Mouse (Mus musculus) gastrocnemius, adult 2 months (tissue): ENCODE measurements around the gene Ccdc167. TPM values are rescaled to one million over a fixed set of nuclear protein-coding genes. Genes with fewer than 3 reads are reported as not detected.

Source experiments
- DNase-seq: peaks from one replicate; pipeline ENCODE4 v3.0.0; 2022
- H3K27ac ChIP-seq: fragments of 200-600 bp; 2 replicates; pipeline ENCODE4 v1.8.1; 2022; ENCODE audit warnings: mild to moderate bottlenecking
- H3K4me3 ChIP-seq: fragments of 200-600 bp; 2 replicates; pipeline ENCODE4 v1.8.1; 2022; ENCODE audit warnings: mild to moderate bottlenecking, moderate library complexity
- CTCF ChIP-seq: fragments of 200-600 bp; IDR thresholded peaks from 2 replicates; pipeline ENCODE4 v1.8.1; 2022; ENCODE audit warnings: antibody characterized with exemption, mild to moderate bottlenecking, moderate library complexity
- intact Hi-C: fragments of 180-260 bp; cut with DNase I; formaldehyde crosslinking; loops from one replicate; pipeline ENCODE4 v1.15.1; 2025
- long read RNA-seq, 2 experiments: library from polyadenylated mRNA; stranded (forward); transcript quantifications; one replicate each; pipeline ENCODE4 v2.0.0; 2021
- total RNA-seq, 2 experiments: library from RNA; stranded (reverse); gene quantifications; 2 replicates each; pipeline ENCODE4 v1.2.3; 2021

Ccdc167 gene
- 1 to 10 TPM; 6.3 to 7.8 TPM for total RNA-seq
- long read RNA-seq, experiment 1, full-length matches to known transcripts, result 12 of 17 reads
- long read RNA-seq, experiment 1, partial matches to known transcripts, result 0 of 17 reads
- long read RNA-seq, experiment 1, other reads (novel, unspliced or antisense), result 5 of 17 reads
- long read RNA-seq, experiment 2, full-length matches to known transcripts, result 5 of 8 reads
- long read RNA-seq, experiment 2, partial matches to known transcripts, result 0 of 8 reads
- long read RNA-seq, experiment 2, other reads (novel, unspliced or antisense), result 3 of 8 reads

DNA sequence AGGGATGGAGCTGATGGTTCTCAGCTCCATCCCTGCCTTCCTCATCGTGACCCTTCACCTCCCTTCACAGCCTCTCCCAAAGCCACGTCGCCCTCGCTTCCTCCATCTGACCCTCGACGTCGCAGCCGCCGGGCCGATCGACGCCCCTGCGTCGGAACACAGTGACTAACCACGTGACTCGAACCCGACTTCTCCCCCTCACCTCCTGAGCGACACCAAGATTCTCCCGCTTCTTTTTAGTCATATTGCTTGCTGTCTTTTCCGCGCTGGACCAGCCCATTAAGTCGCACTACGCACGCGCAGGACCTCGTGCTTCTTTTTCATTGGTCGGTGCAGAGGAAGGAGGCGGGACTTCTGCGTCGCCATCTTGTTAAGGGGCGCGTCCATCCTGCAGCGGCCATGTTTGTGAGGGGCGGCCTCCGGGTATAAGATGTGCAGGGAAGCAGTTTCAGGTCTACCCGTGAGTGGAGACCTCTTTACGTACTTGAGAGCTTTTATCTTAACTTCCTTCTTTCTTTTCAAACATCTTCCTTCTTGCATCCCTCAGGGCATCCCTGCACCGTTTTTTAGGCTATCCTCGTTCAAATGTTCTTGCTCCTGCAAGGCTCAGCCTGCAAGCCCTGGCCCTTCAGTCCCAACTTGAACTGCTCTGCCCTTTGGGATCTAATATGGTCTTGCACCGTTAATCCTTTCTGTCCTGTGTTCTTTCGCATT, at the start of gene Ccdc167:
Gene Ccdc167 (minus strand): TSS at position 313 of the 714 bp plus-strand sequence.
- peak within 1 kb of the TSS; percentile 83 for H3K27ac ChIP-seq
- TF ChIP-seq CTCF, result no peak
- DNase-seq, result peak; percentile 95
- H3K4me3 ChIP-seq, result peak within 1 kb of the TSS; percentile 84
- intact Hi-C loops, result loop anchor here (2.0 kb wide), 1 partner anchor 56 kb away; the partner anchor contains the start of gene Cmtr1

- intact Hi-C loops, result no loop called here
- no peak overlapping the region for H3K27ac ChIP-seq
- DNase-seq, result no peak
- no peak overlapping the region for H3K4me3 ChIP-seq
- no peak for TF ChIP-seq CTCF
These were observed 48.5 kb upstream of the Ccdc167 start for GRCm38 (mm10) chr17:29765380-29765779.

- peak; percentile 72 for TF ChIP-seq CTCF
- Histone ChIP-seq H3K4me3 (no peak overlapping the region), H3K27ac (no peak overlapping the region)
- peak; percentile 33 for DNase-seq
- intact Hi-C loops, result no loop called here
These were observed 45.7 kb upstream of the Ccdc167 start for GRCm38 (mm10) chr17:29762551-29762950.

- intact Hi-C loops, result no loop called here
- no peak for TF ChIP-seq CTCF
- DNase-seq, result no peak
These were observed 45.1 kb upstream of the Ccdc167 start for GRCm38 (mm10) chr17:29761938-29762337.

DNA sequence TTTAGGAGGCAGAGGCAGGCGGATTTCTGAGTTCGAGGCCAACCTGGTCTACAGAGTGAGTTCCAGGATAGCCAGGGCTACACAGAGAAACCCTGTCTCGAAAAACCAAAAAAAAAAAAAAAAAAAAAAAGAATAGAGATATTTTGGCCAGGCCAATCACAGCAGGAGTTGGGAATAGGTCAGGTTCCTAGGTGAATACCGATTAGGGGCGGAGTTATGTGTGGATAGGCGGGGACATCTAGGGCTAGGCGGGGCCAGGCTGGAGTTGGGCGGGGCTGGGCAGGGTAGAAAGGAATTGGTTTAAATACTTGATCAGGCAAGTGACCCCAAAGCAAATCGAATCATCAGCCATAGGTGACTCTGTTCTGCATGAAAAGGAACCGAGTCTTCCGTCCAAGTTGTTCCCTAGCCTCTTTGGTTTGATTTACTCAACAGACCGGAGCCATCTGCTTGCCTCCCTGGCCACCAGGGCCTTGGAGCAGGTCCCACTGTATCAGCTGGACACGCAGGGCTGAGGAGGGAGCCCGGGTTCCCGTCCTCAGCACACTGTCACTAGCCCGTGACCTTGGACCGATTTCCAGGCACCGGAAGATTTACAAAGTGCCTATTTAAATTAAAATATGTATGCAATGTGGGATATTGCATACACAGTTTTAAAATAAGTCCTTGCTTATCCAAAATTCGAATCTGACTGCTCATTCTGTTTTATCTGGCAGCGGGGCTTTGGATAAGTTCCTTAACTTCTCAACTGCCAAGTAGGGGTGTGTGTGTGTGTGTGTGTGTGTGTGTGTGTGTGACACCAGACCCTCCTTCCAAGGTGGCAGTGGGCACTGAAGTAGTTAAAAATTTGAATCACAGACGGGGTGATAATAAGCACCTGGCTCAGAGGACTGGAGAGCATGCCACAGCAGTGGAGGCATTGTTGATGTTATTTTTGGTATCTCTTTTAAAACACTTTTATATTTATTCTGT, 43.8 kb upstream of the Ccdc167 start:
- Histone ChIP-seq H3K4me3 (peak overlapping the region; percentile 61), H3K27ac (no peak overlapping the region)
- intact Hi-C loops, result no loop called here
- no peak for TF ChIP-seq CTCF
- peak; percentile 35 for DNase-seq

More at GRCm38 (mm10) chr17:29761938-29762337, 45.1 kb upstream of the Ccdc167 start:
- no peak overlapping the region for H3K4me3 ChIP-seq
- no peak overlapping the region for H3K27ac ChIP-seq

- no peak for TF ChIP-seq CTCF
- Histone ChIP-seq H3K4me3 (peak overlapping the region; percentile 61), H3K27ac (peak overlapping the region; percentile 5; the same call in 1 of the 2 replicates)
- DNase-seq, result no peak
- intact Hi-C loops, result no loop called here
These were observed 43.1 kb upstream of the Ccdc167 start for GRCm38 (mm10) chr17:29759963-29760362.

DNA sequence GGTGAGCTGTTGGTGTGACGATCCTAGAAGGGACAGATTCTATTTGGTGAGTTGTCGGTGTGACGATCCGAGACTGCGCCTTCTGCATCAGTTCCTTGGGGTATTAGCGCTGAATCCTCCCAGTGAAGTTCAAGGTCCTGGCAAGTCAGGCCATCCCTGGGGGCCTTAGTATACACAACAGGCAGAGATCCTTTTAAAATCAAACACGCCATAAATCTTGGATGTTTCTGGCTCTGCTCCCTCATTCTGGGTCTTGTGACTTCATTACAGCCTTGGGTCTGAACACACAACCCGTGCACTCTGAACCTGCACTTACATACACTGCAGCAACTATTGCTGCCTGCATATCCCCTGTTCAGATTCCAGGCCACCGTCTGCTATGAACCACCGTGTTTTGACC, 39.5 kb upstream of the Ccdc167 start:
- no peak overlapping the region for H3K4me3 ChIP-seq
- TF ChIP-seq CTCF, result no peak
- intact Hi-C loops, result no loop called here
- no peak overlapping the region for H3K27ac ChIP-seq
- no peak for DNase-seq

DNA sequence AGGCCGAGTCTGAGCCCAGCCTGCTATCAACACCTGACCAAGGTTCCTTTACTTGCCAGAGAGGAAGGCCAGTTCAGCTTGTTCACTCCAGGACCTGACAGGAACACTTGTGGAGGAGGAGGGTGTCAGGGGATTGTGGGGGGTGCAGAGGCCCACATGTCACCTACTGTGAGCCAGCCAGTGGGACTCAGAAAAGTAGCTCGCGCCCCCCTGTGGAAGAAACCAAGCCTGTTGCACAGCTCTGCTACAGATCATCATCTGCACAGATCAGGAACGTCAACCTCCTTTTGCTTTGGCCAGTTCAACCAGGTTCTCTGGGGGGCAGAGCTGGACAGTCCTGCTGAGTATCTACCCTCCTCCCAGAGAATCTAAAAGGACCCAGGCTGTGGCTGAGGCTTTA, 37.7 kb upstream of the Ccdc167 start:
- DNase-seq, result no peak
- no peak overlapping the region for H3K27ac ChIP-seq
- TF ChIP-seq CTCF, result peak; percentile 3; the same call in 1 of the 2 replicates
- no peak overlapping the region for H3K4me3 ChIP-seq
- intact Hi-C loops, result no loop called here

GRCm38 (mm10) chr17:29747466-29747865, 30.6 kb upstream of the Ccdc167 start:
- intact Hi-C loops, result no loop called here
- no peak for TF ChIP-seq CTCF
- DNase-seq, result no peak
- H3K27ac ChIP-seq, result no peak overlapping the region
- no peak overlapping the region for H3K4me3 ChIP-seq

GRCm38 (mm10) chr17:29737849-29738804, 21.3 kb upstream of the Ccdc167 start:
- Histone ChIP-seq H3K27ac (no peak overlapping the region), H3K4me3 (no peak overlapping the region)
- DNase-seq, result no peak
- TF ChIP-seq CTCF, result no peak
- intact Hi-C loops, result no loop called here

GRCm38 (mm10) chr17:29736448-29737014, 19.7 kb upstream of the Ccdc167 start:
- no peak overlapping the region for H3K4me3 ChIP-seq
- no peak for DNase-seq
- TF ChIP-seq CTCF, result no peak
- no peak overlapping the region for H3K27ac ChIP-seq
- intact Hi-C loops, result no loop called here
